Mouse (Mus musculus) cerebellum, adult 2 months (tissue): ENCODE results near the gene 9630041A04Rik. TPM values are rescaled to one million over a fixed set of nuclear protein-coding genes. Genes with fewer than 3 reads are reported as not detected.
A peak's percentile ranks its signal among the peaks of the same experiment; 100 is the strongest.

Source experiments
- DNase-seq, 2 experiments: peaks; one replicate each; pipeline ENCODE4 v3.0.0; 2021
- H3K27ac ChIP-seq: fragments of 200-500 bp; 2 replicates; pipeline ENCODE4 v1.5.1; 2012; ENCODE audit warnings: low read length, control low read depth, inconsistent platforms; ENCODE audit not compliant: insufficient read depth
- H3K27me3 ChIP-seq: fragments of 200-500 bp; 2 replicates; pipeline ENCODE4 v1.6.1; 2012; ENCODE audit warnings: inconsistent platforms, mild to moderate bottlenecking, low read length, moderate library complexity; ENCODE audit not compliant: control insufficient read depth, insufficient read depth
- H3K4me1 ChIP-seq: fragments of 200-500 bp; 2 replicates; pipeline ENCODE4 v1.6.1; 2011; ENCODE audit warnings: low read length; ENCODE audit not compliant: control insufficient read depth, insufficient read depth
- H3K4me3 ChIP-seq: fragments of 200-500 bp; replicated peaks from 2 replicates; pipeline ENCODE3; 2011; ENCODE audit warnings: mild to moderate bottlenecking, low read depth, low read length, control low read depth; ENCODE audit not compliant: insufficient read depth
- CTCF ChIP-seq: fragments of 200-500 bp; IDR thresholded peaks from 2 replicates; pipeline ENCODE4 v1.5.1; 2011; ENCODE audit warnings: low read depth, mild to moderate bottlenecking, control low read depth, low read length, moderate library complexity, borderline replicate concordance; ENCODE audit not compliant: insufficient read depth
- POLR2A ChIP-seq: fragments of 200-500 bp; IDR thresholded peaks from 2 replicates; pipeline ENCODE4 v1.6.1; 2011; ENCODE audit warnings: low read length, control low read depth, borderline replicate concordance; ENCODE audit not compliant: insufficient read depth
- WGBS: fragments of 180-500 bp; shearing (Covaris S2); methylation state at CpG from one replicate; pipeline ENCODE4 v1.1.7; 2018; 5-methylcytosine and 5-hydroxymethylcytosine counted together
- polyA plus RNA-seq: library from polyadenylated mRNA; depleted of rRNA; stranded (reverse); fragments of >200 nt; gene quantifications from 2 replicates; pipeline ENCODE4 v1.2.3, GENCODE M21; 2012

9630041A04Rik gene
- polyA plus RNA-seq, 1 experiment = not detected

GRCm38 (mm10) chr9:101945814-101946213 lies 84.2 kb downstream of the 9630041A04Rik start:
- no peak overlapping the region for H3K4me3 ChIP-seq
- TF ChIP-seq CTCF (no peak), POLR2A (no peak)
- 94% methylated on average over 4 of the region's 4 CpGs for WGBS
- no peak overlapping the region for H3K27ac ChIP-seq
- no peaks in the 10 kb centered on the region for H3K27me3 ChIP-seq
- peaks cover 6% of the 10 kb centered on the region for H3K4me1 ChIP-seq
- DNase-seq = no peak

- no peaks in the 10 kb centered on the region for H3K27me3 ChIP-seq
- DNase-seq = no peak
- H3K4me1 ChIP-seq = peaks cover 3% of the 10 kb centered on the region; the same call in 1 of the 2 replicates
- no peak overlapping the region for H3K4me3 ChIP-seq
- 61% methylated on average over 3 of the region's 3 CpGs for WGBS
- no peak overlapping the region for H3K27ac ChIP-seq
- no peak for TF ChIP-seq CTCF
These were observed 88.5 kb downstream of the 9630041A04Rik start for GRCm38 (mm10) chr9:101950101-101950500.

GRCm38 (mm10) chr9:101954529-101954928 lies 92.9 kb downstream of the 9630041A04Rik start:
- WGBS = 87% methylated on average over 4 of the region's 4 CpGs
- Histone ChIP-seq H3K27ac (no peak overlapping the region), H3K4me3 (no peak overlapping the region)

GRCm38 (mm10) chr9:101956228-101956627 lies 94.6 kb downstream of the 9630041A04Rik start:
- no peak overlapping the region for H3K4me3 ChIP-seq
- H3K27me3 ChIP-seq = no peaks in the 10 kb centered on the region
- peak in 1 of 2 experiments; percentile 10 for DNase-seq
- H3K4me1 ChIP-seq = peaks cover 6% of the 10 kb centered on the region; the same call in 1 of the 2 replicates
- 26% methylated on average over 4 of the region's 4 CpGs for WGBS
- no peak for TF ChIP-seq CTCF
- TF ChIP-seq POLR2A = no peak
- H3K27ac ChIP-seq = no peak overlapping the region

More at GRCm38 (mm10) chr9:101954529-101954928, 92.9 kb downstream of the 9630041A04Rik start:
- Histone ChIP-seq H3K27me3 (no peaks in the 10 kb centered on the region), H3K4me1 (peaks cover 6% of the 10 kb centered on the region; the same call in 1 of the 2 replicates)
- TF ChIP-seq POLR2A = no peak
- no peak for TF ChIP-seq CTCF
- no peak for DNase-seq

GRCm38 (mm10) chr9:101971806-101972205 lies 110.2 kb downstream of the 9630041A04Rik start:
- TF ChIP-seq CTCF = no peak
- no peak for TF ChIP-seq POLR2A
- H3K27me3 ChIP-seq = no peaks in the 10 kb centered on the region
- H3K27ac ChIP-seq = no peak overlapping the region
- 31% methylated on average over 6 of the region's 6 CpGs for WGBS
- peak in 1 of 2 experiments; percentile 10 for DNase-seq
- H3K4me3 ChIP-seq = no peak overlapping the region
- H3K4me1 ChIP-seq = 0 out of 2 replicates have a peak, but pooled peaks cover 3% of the 10 kb centered on the region

GRCm38 (mm10) chr9:101972314-101972713 lies 110.7 kb downstream of the 9630041A04Rik start:
- 60% methylated on average over 8 of the region's 8 CpGs for WGBS
- Histone ChIP-seq H3K27ac (no peak overlapping the region), H3K27me3 (no peaks in the 10 kb centered on the region), H3K4me3 (no peak overlapping the region), H3K4me1 (0 out of 2 replicates have a peak, but pooled peaks cover 3% of the 10 kb centered on the region)
- no peak for DNase-seq
- TF ChIP-seq POLR2A (no peak), CTCF (no peak)

GRCm38 (mm10) chr9:101976884-101977465 lies 115.3 kb downstream of the 9630041A04Rik start:
- Histone ChIP-seq H3K4me3 (no peak overlapping the region), H3K27ac (no peak overlapping the region), H3K4me1 (no peaks in the 10 kb centered on the region), H3K27me3 (no peaks in the 10 kb centered on the region)
- no peak for DNase-seq
- no peak for TF ChIP-seq CTCF
- TF ChIP-seq POLR2A = no peak
- 92% methylated on average over 4 of the region's 4 CpGs for WGBS

GRCm38 (mm10) chr9:101981161-101981560 lies 119.5 kb downstream of the 9630041A04Rik start:
- Histone ChIP-seq H3K4me1 (no peaks in the 10 kb centered on the region), H3K27ac (no peak overlapping the region), H3K4me3 (no peak overlapping the region), H3K27me3 (no peaks in the 10 kb centered on the region)
- TF ChIP-seq CTCF (no peak), POLR2A (no peak)
- 73% methylated on average over 2 of the region's 2 CpGs for WGBS
- no peak for DNase-seq

GRCm38 (mm10) chr9:101982378-101982777 lies 120.7 kb downstream of the 9630041A04Rik start:
- TF ChIP-seq CTCF (no peak), POLR2A (no peak)
- no peak overlapping the region for H3K4me3 ChIP-seq
- no peaks in the 10 kb centered on the region for H3K27me3 ChIP-seq
- 89% methylated on average over 7 of the region's 7 CpGs for WGBS
- H3K27ac ChIP-seq = no peak overlapping the region
- no peak for DNase-seq
- H3K4me1 ChIP-seq = no peaks in the 10 kb centered on the region
